Mouse (Mus musculus) T-helper 2 cell (primary cell): Measurements from ENCODE around the gene Aldh8a1.

ENCODE experiments used
- in situ Hi-C: fragments of 300-600 bp; cut with MboI, MseI; formaldehyde crosslinking; loops from one replicate; pipeline ENCODE4 v1.15.1; 2025; ENCODE audit warnings: high pct_unique_total_duplicates

Aldh8a1 gene

DNA sequence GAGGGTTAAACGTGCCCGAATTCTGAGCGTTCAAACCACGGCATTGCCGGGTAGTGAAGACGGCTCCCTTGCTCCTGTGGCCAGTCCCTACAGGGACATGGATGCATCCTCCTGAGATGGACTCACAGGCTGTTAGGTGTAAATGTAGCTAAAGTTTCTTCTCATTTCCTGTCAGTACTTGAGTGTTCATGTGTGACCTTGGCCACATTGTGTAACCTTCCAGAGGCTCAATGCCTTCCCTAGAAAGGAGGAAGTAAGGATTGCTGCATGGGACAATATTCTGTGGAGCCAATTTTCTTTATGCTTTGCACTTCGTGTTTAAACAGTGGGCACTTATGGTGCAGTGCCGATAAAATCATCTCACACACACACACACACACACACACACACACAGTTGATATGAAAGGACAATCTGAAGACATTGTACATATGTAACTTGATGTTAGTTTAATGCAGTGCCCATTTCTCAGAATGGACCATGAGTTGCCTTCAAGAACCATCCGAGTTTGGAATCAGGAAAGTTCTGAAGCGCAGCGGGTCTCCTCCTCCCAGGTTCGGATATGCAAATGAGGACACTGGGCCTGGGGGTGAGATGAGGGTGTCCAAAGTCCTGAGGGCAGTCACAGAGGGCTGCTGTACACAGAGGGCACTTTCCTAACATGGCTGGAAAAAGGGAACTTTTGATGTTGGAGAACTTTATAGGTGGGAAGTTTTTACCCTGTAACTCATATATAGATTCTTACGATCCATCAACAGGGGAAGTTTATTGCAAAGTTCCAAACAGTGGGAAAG lies at the start of gene Aldh8a1:
TSS of gene Aldh8a1 (plus strand) at position 610 of the 792 bp plus-strand sequence.
- in situ Hi-C loops = no loop called here

DNA sequence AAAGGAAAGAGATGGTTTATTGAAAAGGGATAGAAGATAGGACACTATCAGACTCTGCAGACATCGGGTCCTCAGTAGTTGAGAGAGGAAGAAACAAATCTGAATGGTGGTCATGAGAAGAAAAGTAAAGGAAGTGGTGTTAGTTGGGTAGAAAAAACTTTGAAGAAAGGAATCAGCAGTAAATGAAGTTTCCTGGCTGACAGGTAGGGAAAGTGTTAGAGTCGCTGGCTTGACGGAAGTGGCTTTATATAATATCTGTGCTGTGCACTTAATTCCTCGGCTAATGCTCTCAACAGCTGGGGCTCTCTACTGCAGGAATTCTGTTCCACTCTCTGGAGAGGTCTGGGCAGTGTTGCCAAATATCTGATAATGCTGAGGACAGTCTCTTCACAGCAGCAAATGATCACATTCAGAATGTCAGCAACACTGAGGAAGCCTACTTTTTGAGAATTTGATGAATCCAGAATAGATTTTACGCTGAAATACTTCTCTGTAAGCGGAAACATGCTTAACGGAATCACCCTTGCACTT lies 49.4 kb upstream of the Aldh8a1 start:
- in situ Hi-C loops = no loop called here

GRCm38 (mm10) chr10:21334349-21335105 lies 42.6 kb upstream of the Aldh8a1 start:
- in situ Hi-C loops = loop anchor here (10.0 kb wide), 1 partner anchor 170 kb away; the partner anchor contains the start of gene Myb

- in situ Hi-C loops = loop anchor here (10.0 kb wide), 1 partner anchor 171 kb away; the partner anchor contains the start of gene Myb
Observed at GRCm38 (mm10) chr10:21335534-21335933, 41.6 kb upstream of the Aldh8a1 start.

- in situ Hi-C loops = loop anchor here (10.0 kb wide), 1 partner anchor 172 kb away; the partner anchor contains the start of gene Myb
Observed at GRCm38 (mm10) chr10:21337191-21337590, 39.9 kb upstream of the Aldh8a1 start.

GRCm38 (mm10) chr10:21341706-21342105 lies 35.4 kb upstream of the Aldh8a1 start:
- in situ Hi-C loops = no loop called here

DNA sequence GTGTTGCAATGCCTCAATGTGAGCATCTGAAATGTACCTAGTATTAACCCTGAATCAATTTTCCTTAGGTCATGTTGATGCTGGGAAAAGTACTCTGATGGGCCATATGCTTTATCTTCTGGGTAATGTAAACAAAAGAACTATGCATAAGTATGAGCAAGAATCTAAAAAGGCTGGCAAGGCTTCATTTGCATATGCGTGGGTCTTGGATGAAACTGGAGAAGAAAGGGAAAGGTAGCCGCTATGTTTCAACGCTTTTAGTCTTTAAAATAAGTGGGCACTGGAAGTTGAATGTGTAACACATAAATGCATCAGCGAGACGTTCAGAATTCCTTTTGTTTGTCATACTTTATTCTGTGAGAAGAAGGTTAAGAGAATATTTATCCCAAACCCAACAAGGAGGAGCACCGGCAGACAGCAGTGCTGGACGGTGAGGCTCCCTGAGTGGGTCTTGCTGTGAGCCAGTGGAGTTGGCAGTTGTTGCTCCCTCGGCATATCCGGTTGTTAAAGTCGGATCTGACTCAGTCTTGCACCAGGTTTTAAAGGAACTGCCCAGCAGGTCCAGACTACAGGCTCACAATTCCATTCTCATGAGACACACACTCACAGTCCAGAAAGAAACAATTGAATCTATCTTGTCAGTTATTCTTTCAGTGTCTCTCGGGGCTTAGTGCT lies 34.6 kb upstream of the Aldh8a1 start:
- in situ Hi-C loops = no loop called here

- in situ Hi-C loops = no loop called here
Observed at GRCm38 (mm10) chr10:21347332-21347731, 29.8 kb upstream of the Aldh8a1 start.

GRCm38 (mm10) chr10:21349449-21349848 lies 27.6 kb upstream of the Aldh8a1 start:
- in situ Hi-C loops = no loop called here

GRCm38 (mm10) chr10:21349946-21350345 lies 27.1 kb upstream of the Aldh8a1 start:
- in situ Hi-C loops = no loop called here

GRCm38 (mm10) chr10:21350531-21351515 lies 26.3 kb upstream of the Aldh8a1 start:
- in situ Hi-C loops = no loop called here

DNA sequence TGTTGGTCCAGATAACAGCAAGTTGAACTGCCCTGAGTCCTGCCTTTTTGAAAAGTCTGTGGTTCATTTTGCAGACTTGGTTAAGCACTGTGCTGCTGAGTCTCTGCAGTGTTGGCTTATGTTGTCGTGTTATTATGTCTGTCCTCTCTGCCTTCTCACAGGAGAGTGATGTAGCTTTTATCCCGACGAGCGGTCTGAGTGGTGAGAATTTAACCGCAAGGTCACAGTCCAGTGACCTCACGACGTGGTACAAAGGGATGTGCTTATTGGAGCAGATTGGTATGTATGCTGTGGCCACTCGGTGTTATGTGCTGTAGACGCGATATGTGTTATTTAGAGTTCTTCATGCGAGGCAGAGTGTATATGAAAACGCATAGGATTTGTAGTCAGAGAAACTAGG lies 25.3 kb upstream of the Aldh8a1 start:
- in situ Hi-C loops = no loop called here

- in situ Hi-C loops = no loop called here
Observed at GRCm38 (mm10) chr10:21353890-21354289, 23.2 kb upstream of the Aldh8a1 start.

DNA sequence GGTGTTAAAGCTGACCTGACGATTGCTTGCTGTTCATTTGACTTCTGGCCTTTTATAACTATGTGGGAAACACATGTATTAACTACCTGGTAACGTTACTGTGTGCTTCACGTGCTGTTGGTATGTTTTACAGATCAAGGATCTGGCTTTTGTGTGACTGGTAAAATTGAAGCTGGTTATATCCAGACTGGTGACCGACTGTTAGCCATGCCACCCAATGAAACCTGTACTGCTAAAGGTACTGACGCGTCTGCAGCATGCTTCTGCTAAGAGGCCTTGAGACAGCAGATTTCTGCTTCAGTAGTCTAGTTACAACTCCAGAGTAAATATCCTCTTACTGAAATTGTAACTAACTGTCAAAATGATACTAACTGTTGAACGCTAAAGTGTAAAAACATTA lies 22.6 kb upstream of the Aldh8a1 start:
- in situ Hi-C loops = no loop called here

DNA sequence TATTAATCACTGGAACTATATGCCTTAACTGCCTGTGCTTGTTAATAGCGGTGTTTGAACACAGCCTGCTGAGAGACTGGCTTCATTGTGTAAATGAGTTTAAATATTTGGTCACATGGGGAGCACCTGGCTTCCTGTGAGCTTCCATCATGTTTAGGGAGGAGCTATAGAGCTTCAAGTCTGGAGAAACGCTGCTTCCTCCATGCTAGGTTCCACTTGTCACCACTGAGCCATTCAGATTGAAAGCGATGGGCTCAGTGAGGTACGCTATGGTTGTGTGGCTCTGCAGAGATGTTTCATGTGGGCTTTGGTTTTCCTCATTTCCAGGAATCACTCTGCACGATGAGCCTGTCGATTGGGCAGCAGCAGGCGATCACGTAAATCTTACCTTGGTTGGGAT lies 19.1 kb upstream of the Aldh8a1 start:
- in situ Hi-C loops = no loop called here

GRCm38 (mm10) chr10:21359086-21359485 lies 18.0 kb upstream of the Aldh8a1 start:
- in situ Hi-C loops = no loop called here

- in situ Hi-C loops = no loop called here
Observed at GRCm38 (mm10) chr10:21361871-21362270, 15.2 kb upstream of the Aldh8a1 start.

- in situ Hi-C loops = no loop called here
Observed at GRCm38 (mm10) chr10:21363297-21363696, 13.8 kb upstream of the Aldh8a1 start.

GRCm38 (mm10) chr10:21364946-21365345 lies 12.1 kb upstream of the Aldh8a1 start:
- in situ Hi-C loops = no loop called here

- in situ Hi-C loops = no loop called here
Observed at GRCm38 (mm10) chr10:21365897-21366296, 11.2 kb upstream of the Aldh8a1 start.

DNA sequence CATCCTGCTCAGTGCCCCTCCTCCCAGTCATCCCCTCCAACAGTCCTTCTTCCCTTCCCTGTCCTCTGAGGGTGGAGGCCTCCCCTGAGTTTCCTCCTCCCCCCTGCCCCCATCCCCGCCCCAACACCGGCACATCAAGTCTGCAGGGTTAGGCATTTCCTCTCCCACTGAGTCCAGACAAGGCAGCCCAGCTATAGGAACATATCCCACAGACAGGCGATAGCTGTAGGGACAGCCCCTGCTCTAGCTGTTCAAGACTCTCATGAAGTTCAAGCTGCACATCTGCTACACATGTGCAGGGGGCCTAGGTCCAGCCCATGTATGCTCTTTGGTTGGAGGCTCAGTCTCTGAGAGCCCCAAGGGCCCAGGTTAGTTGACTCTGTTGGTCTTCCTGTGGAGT lies 10.6 kb upstream of the Aldh8a1 start:
- in situ Hi-C loops = no loop called here
